Mouse (Mus musculus): ENCODE data around the gene Ppara. TPM values are rescaled to one million over a fixed set of nuclear protein-coding genes. Genes with fewer than 3 reads are reported as not detected.

Ppara gene
- polyA plus RNA-seq, 1 experiment = not detected

GRCm38 (mm10) chr15:85703858-85704257 is 30.9 kb upstream of the Ppara start:
- H3K4me3 ChIP-seq (replicated peaks) = no peak overlapping the region
- H3K27me3 ChIP-seq (replicated peaks) = peaks cover 60% of the 10 kb centered on the region
- H3K9me3 ChIP-seq = peaks cover 6% of the 10 kb centered on the region
- TF ChIP-seq GATA1 (IDR thresholded peaks at IDR 0.05; ENCODE audit: borderline replicate concordance, low read length) = no peak
- no peak for TF ChIP-seq FLI1 (IDR thresholded peaks at IDR 0.05; ENCODE audit: low read length)
- peaks cover 47% of the 10 kb centered on the region for H3K4me1 ChIP-seq
- H3K36me3 ChIP-seq (replicated peaks; ENCODE audit: low read length) = no peaks in the 10 kb centered on the region

DNA sequence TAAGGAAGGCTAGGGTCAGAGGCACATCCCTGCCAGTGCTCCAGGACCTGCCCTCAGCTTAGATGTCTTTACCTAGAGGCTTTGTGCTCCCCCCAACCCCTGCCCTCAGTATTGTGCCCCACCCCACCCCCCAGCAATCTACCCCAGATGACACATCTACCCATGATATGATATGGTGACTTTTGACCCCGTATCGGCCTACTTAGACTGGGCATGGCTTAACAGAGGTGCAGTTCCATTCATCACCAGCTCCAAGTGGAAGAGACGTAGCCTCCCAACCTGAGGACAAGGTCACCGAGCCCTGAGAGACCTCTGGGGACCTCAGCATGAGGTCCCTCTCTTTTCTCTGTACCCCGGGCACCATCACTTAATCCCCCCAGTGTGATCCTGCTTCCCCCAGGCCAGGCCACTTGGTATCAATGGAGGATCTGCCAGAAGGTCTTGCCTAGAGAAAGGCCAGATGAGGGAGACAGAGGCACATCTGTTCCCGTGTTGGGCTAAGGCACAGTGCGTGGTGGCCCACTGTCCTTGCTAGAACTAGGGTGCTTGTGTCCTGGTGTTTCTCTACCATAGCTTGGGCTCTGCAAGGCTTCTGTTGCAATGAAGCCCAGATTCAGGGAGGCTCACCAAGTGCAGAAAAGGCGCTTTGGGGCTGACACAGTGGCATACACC is 30.3 kb upstream of the Ppara start:
- no peak overlapping the region for H3K4me3 ChIP-seq (replicated peaks)
- H3K4me1 ChIP-seq = peaks cover 54% of the 10 kb centered on the region
- H3K27me3 ChIP-seq (replicated peaks) = peaks cover 64% of the 10 kb centered on the region
- TF ChIP-seq GATA1 (IDR thresholded peaks at IDR 0.05; ENCODE audit: borderline replicate concordance, low read length) (no peak), FLI1 (IDR thresholded peaks at IDR 0.05; ENCODE audit: low read length) (no peak)
- H3K36me3 ChIP-seq (replicated peaks; ENCODE audit: low read length) = no peaks in the 10 kb centered on the region
- peaks cover 6% of the 10 kb centered on the region for H3K9me3 ChIP-seq

DNA sequence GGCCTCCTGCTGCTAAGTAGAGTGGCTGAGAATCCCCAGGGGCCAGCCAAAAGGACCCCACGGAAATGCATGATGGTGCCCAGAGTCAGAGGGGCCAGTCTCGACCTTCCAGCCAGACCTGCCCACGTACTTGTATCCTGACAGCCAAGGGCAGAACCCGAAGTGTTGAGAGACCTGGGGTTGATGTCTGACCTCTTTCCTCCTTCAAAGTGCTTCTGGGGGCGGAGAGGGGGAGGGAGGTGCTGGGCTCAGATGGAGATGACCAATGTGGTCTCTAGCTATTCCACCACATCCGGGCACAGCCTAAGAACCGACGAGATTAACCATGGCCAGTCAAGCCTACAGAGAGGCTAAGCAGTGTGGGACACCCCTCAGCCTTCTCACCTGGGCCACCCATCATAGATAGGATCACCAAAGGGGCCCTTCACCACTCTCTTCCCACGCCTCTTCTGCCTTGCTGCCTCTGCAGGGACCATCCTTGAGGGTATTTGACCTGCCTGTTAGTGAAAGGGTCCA is 29.7 kb upstream of the Ppara start:
- Histone ChIP-seq H3K4me1 (peaks cover 57% of the 10 kb centered on the region), H3K36me3 (replicated peaks; ENCODE audit: low read length) (no peaks in the 10 kb centered on the region), H3K9me3 (peaks cover 6% of the 10 kb centered on the region), H3K4me3 (replicated peaks) (no peak overlapping the region), H3K27me3 (replicated peaks) (peaks cover 64% of the 10 kb centered on the region)
- TF ChIP-seq FLI1 (IDR thresholded peaks at IDR 0.05; ENCODE audit: low read length) (no peak), GATA1 (IDR thresholded peaks at IDR 0.05; ENCODE audit: borderline replicate concordance, low read length) (no peak)

- no peak overlapping the region for H3K4me3 ChIP-seq (replicated peaks)
- H3K36me3 ChIP-seq (replicated peaks; ENCODE audit: low read length) = no peaks in the 10 kb centered on the region
- H3K4me1 ChIP-seq = peaks cover 58% of the 10 kb centered on the region
- H3K27me3 ChIP-seq (replicated peaks) = peaks cover 64% of the 10 kb centered on the region
- H3K9me3 ChIP-seq = peaks cover 6% of the 10 kb centered on the region
- TF ChIP-seq FLI1 (IDR thresholded peaks at IDR 0.05; ENCODE audit: low read length) = no peak
- no peak for TF ChIP-seq GATA1 (IDR thresholded peaks at IDR 0.05; ENCODE audit: borderline replicate concordance, low read length)
Measured at GRCm38 (mm10) chr15:85705566-85706332, 29.0 kb upstream of the Ppara start.

DNA sequence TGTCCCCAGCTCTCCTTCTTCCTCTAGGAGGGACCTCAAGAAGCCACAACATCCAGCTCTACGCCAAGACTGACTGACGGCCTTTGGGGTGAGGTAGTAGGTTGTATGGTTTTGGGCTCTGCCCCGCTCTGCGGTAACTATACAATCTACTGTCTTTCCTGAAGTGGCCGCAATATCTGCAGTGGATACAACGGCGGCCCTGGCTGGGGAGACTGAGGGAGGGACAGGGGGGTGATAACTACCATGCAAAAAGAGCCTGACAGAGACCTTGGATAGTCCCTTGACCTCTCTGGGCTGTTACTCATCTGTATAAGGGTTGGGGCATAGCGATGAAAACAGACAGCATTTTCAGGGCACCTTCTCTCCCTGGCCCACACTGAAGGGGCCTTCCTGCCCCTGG is 28.3 kb upstream of the Ppara start:
- peaks cover 6% of the 10 kb centered on the region for H3K9me3 ChIP-seq
- TF ChIP-seq GATA1 (IDR thresholded peaks at IDR 0.05; ENCODE audit: borderline replicate concordance, low read length) = no peak
- no peak for TF ChIP-seq FLI1 (IDR thresholded peaks at IDR 0.05; ENCODE audit: low read length)
- H3K36me3 ChIP-seq (replicated peaks; ENCODE audit: low read length) = no peaks in the 10 kb centered on the region
- H3K4me1 ChIP-seq = peaks cover 51% of the 10 kb centered on the region
- no peak overlapping the region for H3K4me3 ChIP-seq (replicated peaks)
- H3K27me3 ChIP-seq (replicated peaks) = peaks cover 70% of the 10 kb centered on the region

GRCm38 (mm10) chr15:85707017-85707416 is 27.8 kb upstream of the Ppara start:
- no peaks in the 10 kb centered on the region for H3K36me3 ChIP-seq (replicated peaks; ENCODE audit: low read length)
- TF ChIP-seq FLI1 (IDR thresholded peaks at IDR 0.05; ENCODE audit: low read length) = no peak
- no peak for TF ChIP-seq GATA1 (IDR thresholded peaks at IDR 0.05; ENCODE audit: borderline replicate concordance, low read length)
- peaks cover 49% of the 10 kb centered on the region for H3K4me1 ChIP-seq
- peaks cover 70% of the 10 kb centered on the region for H3K27me3 ChIP-seq (replicated peaks)
- H3K4me3 ChIP-seq (replicated peaks) = no peak overlapping the region
- peaks cover 6% of the 10 kb centered on the region for H3K9me3 ChIP-seq

DNA sequence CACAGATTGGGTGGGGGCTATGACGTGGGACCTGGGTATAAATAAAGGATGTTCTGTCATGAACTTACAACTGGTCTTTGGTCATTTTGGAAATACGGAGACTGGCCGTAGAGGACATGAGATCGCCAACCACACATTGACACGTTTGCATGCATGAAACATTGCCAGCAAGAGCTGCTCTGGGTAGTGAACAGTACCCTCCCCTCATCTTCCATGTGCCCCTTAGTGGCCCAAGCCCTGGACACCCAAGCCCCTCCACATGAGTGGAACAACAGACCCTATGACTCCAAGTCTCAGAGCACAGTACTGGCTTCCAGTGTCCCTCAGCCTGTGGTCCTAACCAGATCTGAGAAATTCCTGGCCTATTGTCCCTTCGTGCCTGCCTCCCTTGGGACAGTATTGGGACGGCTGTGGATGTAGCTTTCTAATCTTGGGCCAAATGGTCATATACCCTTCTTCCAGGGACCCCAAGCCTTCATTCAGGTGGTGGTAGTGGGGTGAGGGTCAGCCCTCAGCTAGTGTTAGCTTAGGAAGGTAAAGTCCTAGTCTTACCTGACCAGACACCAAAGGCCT is 27.2 kb upstream of the Ppara start:
- H3K4me3 ChIP-seq (replicated peaks) = no peak overlapping the region
- peaks cover 6% of the 10 kb centered on the region for H3K9me3 ChIP-seq
- H3K36me3 ChIP-seq (replicated peaks; ENCODE audit: low read length) = no peaks in the 10 kb centered on the region
- TF ChIP-seq FLI1 (IDR thresholded peaks at IDR 0.05; ENCODE audit: low read length) (no peak), GATA1 (IDR thresholded peaks at IDR 0.05; ENCODE audit: borderline replicate concordance, low read length) (no peak)
- peaks cover 49% of the 10 kb centered on the region for H3K4me1 ChIP-seq
- H3K27me3 ChIP-seq (replicated peaks) = peaks cover 69% of the 10 kb centered on the region

DNA sequence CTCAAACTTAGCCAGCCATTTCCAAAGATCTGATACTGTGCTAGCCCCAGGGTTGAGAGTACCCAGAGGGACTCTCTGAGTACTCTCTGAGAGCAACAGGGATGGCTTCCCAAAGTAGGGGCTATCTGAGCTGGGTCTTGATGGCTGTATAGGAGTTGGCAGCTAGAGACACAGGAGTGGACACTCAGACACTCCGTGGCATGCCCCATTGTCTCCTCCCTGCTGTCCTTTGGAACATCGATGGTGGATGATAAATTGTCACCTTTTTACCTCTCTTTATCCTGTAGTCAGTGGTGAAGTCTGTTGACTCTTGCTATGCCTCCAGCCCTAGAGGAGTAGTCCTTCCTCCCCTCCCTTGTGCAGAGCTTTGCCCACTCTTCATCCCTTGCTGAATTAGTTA is 26.6 kb upstream of the Ppara start:
- Histone ChIP-seq H3K4me3 (replicated peaks) (no peak overlapping the region), H3K36me3 (replicated peaks; ENCODE audit: low read length) (no peaks in the 10 kb centered on the region), H3K27me3 (replicated peaks) (peaks cover 69% of the 10 kb centered on the region), H3K9me3 (peaks cover 6% of the 10 kb centered on the region), H3K4me1 (peaks cover 53% of the 10 kb centered on the region)
- TF ChIP-seq FLI1 (IDR thresholded peaks at IDR 0.05; ENCODE audit: low read length) (no peak), GATA1 (IDR thresholded peaks at IDR 0.05; ENCODE audit: borderline replicate concordance, low read length) (no peak)

- no peak for TF ChIP-seq GATA1 (IDR thresholded peaks at IDR 0.05; ENCODE audit: borderline replicate concordance, low read length)
- no peak for TF ChIP-seq FLI1 (IDR thresholded peaks at IDR 0.05; ENCODE audit: low read length)
- peaks cover 65% of the 10 kb centered on the region for H3K27me3 ChIP-seq (replicated peaks)
- no peak overlapping the region for H3K4me3 ChIP-seq (replicated peaks)
- H3K36me3 ChIP-seq (replicated peaks; ENCODE audit: low read length) = no peaks in the 10 kb centered on the region
- peaks cover 48% of the 10 kb centered on the region for H3K4me1 ChIP-seq
- peaks cover 6% of the 10 kb centered on the region for H3K9me3 ChIP-seq
Measured at GRCm38 (mm10) chr15:85708843-85709242, 25.9 kb upstream of the Ppara start.

All from megakaryocyte, embryonic 14.5 days (primary cell).